Mouse (Mus musculus): Measurements from ENCODE around the gene Arsg. TPM values are rescaled to one million over a fixed set of nuclear protein-coding genes. Genes with fewer than 3 reads are reported as not detected.
"Not testable (repeated sequence)": the region's sequence is repeated elsewhere in the genome, so short reads cannot be mapped to it uniquely, and the experiment has no call there.

The Arsg gene
- polyA plus RNA-seq, 1 experiment from 2014 or later, result 6.0 TPM

- Histone ChIP-seq H3K9me3 (no peaks in the 10 kb centered on the region), H3K27ac (replicated peaks) (no peak overlapping the region), H3K4me3 (no peak overlapping the region), H3K36me3 (no peaks in the 10 kb centered on the region), H3K4me1 (no peaks in the 10 kb centered on the region), H3K27me3 (no peaks in the 10 kb centered on the region), H3K4me2 (replicated peaks) (no peak overlapping the region), H3K9ac (replicated peaks) (no peak overlapping the region)
- 88% methylated on average over 15 of the region's 15 CpGs for WGBS
- ATAC-seq (replicated peaks), result no peak
Measured at GRCm38 (mm10) chr11:109485398-109486045, 12.3 kb downstream of the Arsg start.

- WGBS, result 11% methylated on average over 1 of the region's 1 CpGs
Measured at GRCm38 (mm10) chr11:109487111-109487510, 13.9 kb downstream of the Arsg start.

GRCm38 (mm10) chr11:109487991-109488684, 15.0 kb downstream of the Arsg start:
- WGBS, result 86% methylated on average over 10 of the region's 10 CpGs
- Histone ChIP-seq H3K9me3 (no peaks in the 10 kb centered on the region), H3K4me1 (no peaks in the 10 kb centered on the region), H3K9ac (replicated peaks) (no peak overlapping the region), H3K4me3 (no peak overlapping the region), H3K36me3 (no peaks in the 10 kb centered on the region), H3K4me2 (replicated peaks) (no peak overlapping the region), H3K27me3 (no peaks in the 10 kb centered on the region), H3K27ac (replicated peaks) (no peak overlapping the region)
- ATAC-seq (replicated peaks), result no peak

More at GRCm38 (mm10) chr11:109487111-109487510, 13.9 kb downstream of the Arsg start:
- H3K4me1 ChIP-seq, result no peaks in the 10 kb centered on the region
- H3K9me3 ChIP-seq, result no peaks in the 10 kb centered on the region
- H3K36me3 ChIP-seq, result no peaks in the 10 kb centered on the region
- H3K27ac ChIP-seq (replicated peaks), result no peak overlapping the region
- no peak overlapping the region for H3K9ac ChIP-seq (replicated peaks)
- no peak overlapping the region for H3K4me3 ChIP-seq
- H3K4me2 ChIP-seq (replicated peaks), result no peak overlapping the region
- no peaks in the 10 kb centered on the region for H3K27me3 ChIP-seq
- ATAC-seq (replicated peaks), result no peak

GRCm38 (mm10) chr11:109489763-109490162, 16.6 kb downstream of the Arsg start:
- ATAC-seq (replicated peaks), result no peak
- no peak overlapping the region for H3K4me3 ChIP-seq
- 93% methylated on average over 2 of the region's 2 CpGs for WGBS
- no peak overlapping the region for H3K27ac ChIP-seq (replicated peaks)
- no peaks in the 10 kb centered on the region for H3K27me3 ChIP-seq
- H3K9me3 ChIP-seq, result no peaks in the 10 kb centered on the region
- H3K9ac ChIP-seq (replicated peaks), result no peak overlapping the region
- no peaks in the 10 kb centered on the region for H3K36me3 ChIP-seq
- no peaks in the 10 kb centered on the region for H3K4me1 ChIP-seq
- H3K4me2 ChIP-seq (replicated peaks), result no peak overlapping the region

- no peak overlapping the region for H3K9ac ChIP-seq (replicated peaks)
- no peak overlapping the region for H3K27ac ChIP-seq (replicated peaks)
- no peak for ATAC-seq (replicated peaks)
- no peak overlapping the region for H3K4me3 ChIP-seq
- H3K27me3 ChIP-seq, result no peaks in the 10 kb centered on the region
- no peaks in the 10 kb centered on the region for H3K9me3 ChIP-seq
- H3K36me3 ChIP-seq, result no peaks in the 10 kb centered on the region
- no peak overlapping the region for H3K4me2 ChIP-seq (replicated peaks)
- WGBS, result 81% methylated on average over 4 of the region's 4 CpGs
- H3K4me1 ChIP-seq, result peaks cover 5% of the 10 kb centered on the region
Measured at GRCm38 (mm10) chr11:109491844-109492243, 18.7 kb downstream of the Arsg start.

DNA sequence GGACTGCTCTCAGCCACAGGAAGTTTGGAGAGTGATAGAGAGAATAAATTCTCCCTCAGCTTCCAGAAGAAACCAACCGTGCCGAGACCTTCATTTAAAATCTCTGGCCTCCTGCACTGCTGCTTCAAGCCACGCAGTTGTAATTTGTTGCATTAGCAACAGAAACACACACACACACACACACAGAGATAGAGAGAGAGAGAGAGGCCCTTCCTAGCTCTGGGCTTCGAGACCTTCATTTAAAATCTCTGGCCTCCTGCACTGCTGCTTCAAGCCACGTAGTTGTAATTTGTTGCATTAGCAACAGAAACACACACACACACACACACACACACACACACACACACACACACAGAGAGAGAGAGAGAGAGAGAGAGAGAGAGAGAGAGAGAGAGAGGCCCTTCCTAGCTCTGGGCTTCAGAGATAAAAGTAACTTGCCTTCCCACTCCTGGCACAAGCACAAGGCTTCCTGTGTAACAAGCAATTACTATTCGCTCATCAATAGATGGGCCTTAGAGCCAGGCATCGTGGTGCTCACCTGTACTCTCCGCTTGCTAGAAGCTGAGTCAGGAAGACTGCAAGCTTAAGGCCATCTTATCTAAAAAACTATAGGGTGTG, 19.8 kb downstream of the Arsg start:
- H3K4me2 ChIP-seq (replicated peaks); ATAC-seq (replicated peaks); H3K27ac ChIP-seq (replicated peaks); H3K9me3 ChIP-seq; H3K27me3 ChIP-seq; H3K4me3 ChIP-seq; H3K36me3 ChIP-seq; H3K9ac ChIP-seq (replicated peaks): not testable (repeated sequence)
- H3K4me1 ChIP-seq, result peaks cover 16% of the 10 kb centered on the region
- 74% methylated on average over 8 of the region's 8 CpGs for WGBS

- WGBS, result 77% methylated on average over 24 of the region's 24 CpGs
- H3K27ac ChIP-seq (replicated peaks), result no peak overlapping the region
Measured at GRCm38 (mm10) chr11:109494890-109495770, 22.0 kb downstream of the Arsg start.

DNA sequence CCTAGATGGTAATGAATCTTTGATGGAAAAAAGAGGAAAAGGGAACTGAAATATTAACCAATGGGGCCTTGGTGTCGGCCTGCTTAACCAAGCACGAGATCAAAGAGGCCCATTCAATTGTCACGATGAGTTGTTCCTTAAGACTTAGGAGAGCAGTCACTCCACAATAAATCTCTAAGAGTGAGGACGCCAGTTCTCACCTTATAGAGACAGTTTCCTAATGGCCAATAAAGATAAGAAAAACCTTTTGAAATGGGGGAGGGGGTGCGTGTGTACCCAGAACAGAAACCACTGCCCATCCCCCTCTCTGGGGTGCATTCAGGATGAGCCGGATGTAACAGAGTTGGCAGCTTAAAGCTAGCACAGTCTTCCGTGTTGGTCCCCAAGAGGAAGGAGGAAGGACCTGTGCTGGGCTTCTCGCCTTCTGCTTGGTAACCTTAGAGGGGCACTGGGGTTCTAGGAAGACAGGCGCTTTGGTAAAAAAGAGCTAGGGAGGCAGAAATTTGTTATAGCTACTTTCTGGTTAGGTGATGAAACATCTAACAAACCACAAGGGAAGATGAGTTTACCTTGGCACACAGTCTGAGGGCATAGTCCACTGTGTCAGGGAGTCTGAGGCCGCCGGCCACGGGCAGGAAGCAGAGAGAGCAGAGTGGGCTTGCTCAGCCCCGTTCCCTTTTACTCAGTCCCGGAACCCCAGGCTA, 22.7 kb downstream of the Arsg start:
- Histone ChIP-seq H3K4me2 (replicated peaks) (no peak overlapping the region), H3K27me3 (no peaks in the 10 kb centered on the region), H3K4me1 (peaks cover 21% of the 10 kb centered on the region), H3K36me3 (no peaks in the 10 kb centered on the region), H3K4me3 (no peak overlapping the region), H3K27ac (replicated peaks) (no peak overlapping the region), H3K9me3 (no peaks in the 10 kb centered on the region), H3K9ac (replicated peaks) (no peak overlapping the region)
- WGBS, result 68% methylated on average over 14 of the region's 14 CpGs
- no peak for ATAC-seq (replicated peaks)

More at GRCm38 (mm10) chr11:109494890-109495770, 22.0 kb downstream of the Arsg start:
- H3K27me3 ChIP-seq, result no peaks in the 10 kb centered on the region
- no peak overlapping the region for H3K9ac ChIP-seq (replicated peaks)
- no peak overlapping the region for H3K4me2 ChIP-seq (replicated peaks)
- H3K4me1 ChIP-seq, result peaks cover 21% of the 10 kb centered on the region
- no peaks in the 10 kb centered on the region for H3K9me3 ChIP-seq
- H3K36me3 ChIP-seq, result no peaks in the 10 kb centered on the region
- no peak for ATAC-seq (replicated peaks)
- H3K4me3 ChIP-seq, result no peak overlapping the region

DNA sequence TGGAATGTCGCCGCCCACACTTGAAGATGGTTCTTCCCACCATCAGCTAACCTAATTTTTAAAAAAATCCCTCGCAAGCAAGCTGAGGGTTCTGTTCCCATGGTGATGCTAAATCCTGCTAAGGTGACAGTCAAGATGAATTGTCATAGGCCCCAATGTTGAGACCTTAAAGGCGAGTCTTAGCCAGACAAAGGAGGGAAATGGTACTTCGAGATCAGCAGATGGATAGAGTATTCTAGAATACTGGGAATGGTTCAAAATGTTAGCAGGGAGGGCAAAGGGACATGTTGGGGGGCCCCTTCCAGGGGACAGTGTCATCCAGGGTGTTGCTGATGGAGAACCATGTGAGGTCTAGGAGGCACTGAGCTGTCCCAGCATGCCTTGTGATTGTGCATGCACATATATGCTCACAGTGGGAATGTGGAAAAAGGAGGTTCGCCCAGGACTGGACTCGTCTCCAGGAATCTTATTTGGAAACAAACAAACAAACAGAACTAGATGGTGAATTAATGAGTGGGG, 23.4 kb downstream of the Arsg start:
- no peak for ATAC-seq (replicated peaks)
- H3K4me2 ChIP-seq (replicated peaks), result no peak overlapping the region
- 80% methylated on average over 7 of the region's 7 CpGs for WGBS
- no peaks in the 10 kb centered on the region for H3K27me3 ChIP-seq
- peaks cover 21% of the 10 kb centered on the region for H3K4me1 ChIP-seq
- H3K4me3 ChIP-seq, result no peak overlapping the region
- no peaks in the 10 kb centered on the region for H3K9me3 ChIP-seq
- H3K27ac ChIP-seq (replicated peaks), result 0 out of 2 replicates have a peak overlapping the region, but pooled peaks have one; percentile 67
- no peak overlapping the region for H3K9ac ChIP-seq (replicated peaks)
- H3K36me3 ChIP-seq, result no peaks in the 10 kb centered on the region

GRCm38 (mm10) chr11:109496996-109497714, 24.0 kb downstream of the Arsg start:
- ATAC-seq (replicated peaks), result peak; percentile 92
- Histone ChIP-seq H3K27ac (replicated peaks) (peak overlapping the region; percentile 67), H3K4me3 (no peak overlapping the region), H3K9me3 (no peaks in the 10 kb centered on the region), H3K9ac (replicated peaks) (no peak overlapping the region), H3K4me1 (peaks cover 21% of the 10 kb centered on the region), H3K27me3 (no peaks in the 10 kb centered on the region), H3K4me2 (replicated peaks) (no peak overlapping the region), H3K36me3 (no peaks in the 10 kb centered on the region)
- 15% methylated on average over 6 of the region's 6 CpGs for WGBS

- no peaks in the 10 kb centered on the region for H3K27me3 ChIP-seq
- H3K4me1 ChIP-seq, result peaks cover 21% of the 10 kb centered on the region
- no peaks in the 10 kb centered on the region for H3K9me3 ChIP-seq
- H3K36me3 ChIP-seq, result no peaks in the 10 kb centered on the region
- H3K4me3 ChIP-seq, result no peak overlapping the region
- no peak overlapping the region for H3K9ac ChIP-seq (replicated peaks)
- no peak overlapping the region for H3K4me2 ChIP-seq (replicated peaks)
- peak overlapping the region; percentile 67 for H3K27ac ChIP-seq (replicated peaks)
- 84% methylated on average over 9 of the region's 9 CpGs for WGBS
- no peak for ATAC-seq (replicated peaks)
Measured at GRCm38 (mm10) chr11:109497990-109498389, 24.8 kb downstream of the Arsg start.
